Mouse (Mus musculus): ENCODE measurements around the gene Celsr1. TPM values are rescaled to one million over a fixed set of nuclear protein-coding genes. Genes with fewer than 3 reads are reported as not detected.
A peak's percentile ranks its signal among the peaks of the same experiment; 100 is the strongest.

Gene Celsr1
- polyA plus RNA-seq, 1 experiment: 40.0 TPM

- Histone ChIP-seq H3K36me3 (ENCODE audit: control insufficient read depth, insufficient read depth, low read length) (no peaks in the 10 kb centered on the region), H3K27me3 (ENCODE audit: control insufficient read depth, insufficient read depth, low read length) (no peaks in the 10 kb centered on the region), H3K4me3 (ENCODE audit: control insufficient read depth, insufficient read depth, low read length) (no peak overlapping the region), H3K27ac (ENCODE audit: control insufficient read depth, insufficient read depth, low read length) (no peak overlapping the region), H3K4me1 (replicated peaks; ENCODE audit: control insufficient read depth, insufficient read depth, low read length) (peaks cover 5% of the 10 kb centered on the region; the same call in 1 of the 2 replicates)
- no peak for DNase-seq
- WGBS: 93% methylated on average over 16 of the region's 16 CpGs
- no peak for TF ChIP-seq CTCF (IDR thresholded peaks at IDR 0.05; ENCODE audit: borderline replicate concordance, control insufficient read depth, extremely low read depth, insufficient read depth, low read length, poor library complexity)
- no peak for TF ChIP-seq POLR2A (IDR thresholded peaks at IDR 0.05; ENCODE audit: control insufficient read depth, extremely low read depth, insufficient read depth, low read length, poor library complexity)
Observed at GRCm38 (mm10) chr15:85949421-85950164, 84.0 kb downstream of the Celsr1 start.

- H3K4me1 ChIP-seq (replicated peaks; ENCODE audit: control insufficient read depth, insufficient read depth, low read length): peaks cover 5% of the 10 kb centered on the region; the same call in 1 of the 2 replicates
- H3K36me3 ChIP-seq (ENCODE audit: control insufficient read depth, insufficient read depth, low read length): no peaks in the 10 kb centered on the region
- DNase-seq: no peak
- H3K4me3 ChIP-seq (ENCODE audit: control insufficient read depth, insufficient read depth, low read length): no peak overlapping the region
- no peaks in the 10 kb centered on the region for H3K27me3 ChIP-seq (ENCODE audit: control insufficient read depth, insufficient read depth, low read length)
- TF ChIP-seq CTCF (IDR thresholded peaks at IDR 0.05; ENCODE audit: borderline replicate concordance, control insufficient read depth, extremely low read depth, insufficient read depth, low read length, poor library complexity): no peak
- no peak for TF ChIP-seq POLR2A (IDR thresholded peaks at IDR 0.05; ENCODE audit: control insufficient read depth, extremely low read depth, insufficient read depth, low read length, poor library complexity)
- no peak overlapping the region for H3K27ac ChIP-seq (ENCODE audit: control insufficient read depth, insufficient read depth, low read length)
- 90% methylated on average over 8 of the region's 8 CpGs for WGBS
Observed at GRCm38 (mm10) chr15:85947967-85948366, 85.6 kb downstream of the Celsr1 start.

DNA sequence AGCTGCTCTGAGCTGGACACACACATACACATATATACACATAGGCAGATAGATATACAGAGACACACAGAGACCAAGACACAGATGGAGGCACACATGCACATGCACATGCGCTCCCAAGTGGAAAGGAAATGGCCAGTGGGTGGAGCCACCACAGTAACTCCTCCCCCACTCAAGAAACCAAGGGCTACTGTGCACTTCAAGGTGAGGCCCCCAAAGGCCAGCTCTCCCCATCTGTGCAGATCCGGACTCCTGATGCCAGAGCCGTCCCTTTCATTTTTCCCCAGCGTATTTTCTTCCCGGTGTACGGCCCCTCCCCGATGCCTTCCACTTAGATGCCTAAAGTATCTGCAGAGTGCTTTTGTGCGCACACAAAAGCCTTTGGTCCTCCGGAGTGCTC, 86.0 kb downstream of the Celsr1 start:
- no peak overlapping the region for H3K27ac ChIP-seq (ENCODE audit: control insufficient read depth, insufficient read depth, low read length)
- DNase-seq: peak; percentile 14
- TF ChIP-seq POLR2A (IDR thresholded peaks at IDR 0.05; ENCODE audit: control insufficient read depth, extremely low read depth, insufficient read depth, low read length, poor library complexity) (no peak), CTCF (IDR thresholded peaks at IDR 0.05; ENCODE audit: borderline replicate concordance, control insufficient read depth, extremely low read depth, insufficient read depth, low read length, poor library complexity) (no peak)

DNA sequence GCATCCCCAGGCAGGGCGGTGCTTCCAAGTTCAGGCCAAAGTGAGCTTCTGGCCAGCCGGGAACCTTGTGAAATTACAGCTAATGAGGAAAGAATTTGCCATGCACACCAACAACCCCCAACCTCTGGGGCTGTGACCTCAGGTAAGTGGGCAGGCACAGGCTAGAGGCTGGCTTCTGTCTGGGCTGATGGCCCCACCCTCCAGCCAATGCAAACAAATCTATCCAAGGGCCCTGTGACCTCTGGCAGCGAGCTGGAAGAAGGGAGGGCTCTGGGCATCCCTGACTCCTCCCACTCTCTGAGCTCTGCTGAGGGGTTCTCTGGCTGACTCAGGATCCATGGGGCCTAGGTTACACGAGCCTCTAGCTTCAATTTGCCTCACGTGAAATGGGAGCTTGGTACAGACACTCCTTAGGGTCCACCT, 97.9 kb downstream of the Celsr1 start:
- DNase-seq: no peak
- no peaks in the 10 kb centered on the region for H3K4me1 ChIP-seq (replicated peaks; ENCODE audit: control insufficient read depth, insufficient read depth, low read length)
- no peaks in the 10 kb centered on the region for H3K36me3 ChIP-seq (ENCODE audit: control insufficient read depth, insufficient read depth, low read length)
- no peak overlapping the region for H3K4me3 ChIP-seq (ENCODE audit: control insufficient read depth, insufficient read depth, low read length)
- 86% methylated on average over 5 of the region's 5 CpGs for WGBS
- TF ChIP-seq POLR2A (IDR thresholded peaks at IDR 0.05; ENCODE audit: control insufficient read depth, extremely low read depth, insufficient read depth, low read length, poor library complexity) (no peak), CTCF (IDR thresholded peaks at IDR 0.05; ENCODE audit: borderline replicate concordance, control insufficient read depth, extremely low read depth, insufficient read depth, low read length, poor library complexity) (no peak)
- H3K27me3 ChIP-seq (ENCODE audit: control insufficient read depth, insufficient read depth, low read length): no peaks in the 10 kb centered on the region
- no peak overlapping the region for H3K27ac ChIP-seq (ENCODE audit: control insufficient read depth, insufficient read depth, low read length)

More for the DNA sequence above, 86.0 kb downstream of the Celsr1 start:
- peaks cover 5% of the 10 kb centered on the region; the same call in 1 of the 2 replicates for H3K4me1 ChIP-seq (replicated peaks; ENCODE audit: control insufficient read depth, insufficient read depth, low read length)
- WGBS: 89% methylated on average over 9 of the region's 9 CpGs
- no peak overlapping the region for H3K4me3 ChIP-seq (ENCODE audit: control insufficient read depth, insufficient read depth, low read length)
- H3K36me3 ChIP-seq (ENCODE audit: control insufficient read depth, insufficient read depth, low read length): no peaks in the 10 kb centered on the region
- no peaks in the 10 kb centered on the region for H3K27me3 ChIP-seq (ENCODE audit: control insufficient read depth, insufficient read depth, low read length)

DNA sequence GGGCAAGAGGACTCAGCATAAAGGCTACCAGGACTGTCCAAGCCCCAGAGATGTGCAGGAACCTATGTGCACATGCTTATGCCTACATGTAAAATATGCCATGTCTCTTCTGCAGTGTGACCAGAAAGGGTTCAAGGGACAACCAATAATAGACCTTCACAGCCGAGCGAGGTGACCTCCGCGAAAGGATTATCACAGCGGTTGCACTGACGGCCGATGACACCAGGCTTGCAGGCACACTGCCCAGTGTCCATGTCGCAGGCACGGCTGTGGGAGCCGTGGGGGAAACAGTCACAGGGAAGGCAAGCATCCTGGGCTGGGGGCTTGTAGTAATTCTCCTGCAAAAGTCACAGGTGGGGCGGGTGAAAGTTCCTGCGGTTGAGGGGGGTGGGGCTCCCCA, 105.4 kb downstream of the Celsr1 start:
- Histone ChIP-seq H3K4me1 (replicated peaks; ENCODE audit: control insufficient read depth, insufficient read depth, low read length) (no peaks in the 10 kb centered on the region), H3K4me3 (ENCODE audit: control insufficient read depth, insufficient read depth, low read length) (no peak overlapping the region), H3K36me3 (ENCODE audit: control insufficient read depth, insufficient read depth, low read length) (peaks cover 7% of the 10 kb centered on the region; the same call in 1 of the 2 replicates), H3K27me3 (ENCODE audit: control insufficient read depth, insufficient read depth, low read length) (no peaks in the 10 kb centered on the region), H3K27ac (ENCODE audit: control insufficient read depth, insufficient read depth, low read length) (no peak overlapping the region)
- DNase-seq: no peak
- TF ChIP-seq POLR2A (IDR thresholded peaks at IDR 0.05; ENCODE audit: control insufficient read depth, extremely low read depth, insufficient read depth, low read length, poor library complexity): no peak
- TF ChIP-seq CTCF (IDR thresholded peaks at IDR 0.05; ENCODE audit: borderline replicate concordance, control insufficient read depth, extremely low read depth, insufficient read depth, low read length, poor library complexity): no peak
- 94% methylated on average over 12 of the region's 12 CpGs for WGBS

- DNase-seq: no peak
- Histone ChIP-seq H3K27ac (ENCODE audit: control insufficient read depth, insufficient read depth, low read length) (no peak overlapping the region), H3K27me3 (ENCODE audit: control insufficient read depth, insufficient read depth, low read length) (no peaks in the 10 kb centered on the region), H3K4me1 (replicated peaks; ENCODE audit: control insufficient read depth, insufficient read depth, low read length) (no peaks in the 10 kb centered on the region), H3K4me3 (ENCODE audit: control insufficient read depth, insufficient read depth, low read length) (no peak overlapping the region), H3K36me3 (ENCODE audit: control insufficient read depth, insufficient read depth, low read length) (peaks cover 7% of the 10 kb centered on the region; the same call in 1 of the 2 replicates)
- WGBS: 95% methylated on average over 11 of the region's 11 CpGs
- TF ChIP-seq POLR2A (IDR thresholded peaks at IDR 0.05; ENCODE audit: control insufficient read depth, extremely low read depth, insufficient read depth, low read length, poor library complexity) (no peak), CTCF (IDR thresholded peaks at IDR 0.05; ENCODE audit: borderline replicate concordance, control insufficient read depth, extremely low read depth, insufficient read depth, low read length, poor library complexity) (no peak)
Observed at GRCm38 (mm10) chr15:85921855-85922254, 111.7 kb downstream of the Celsr1 start.
